Mouse (Mus musculus) small intestine, adult 2 months (tissue): ENCODE data around the gene Tchp.

Experiments
- CTCF ChIP-seq: fragments of 200-500 bp; IDR thresholded peaks from 2 replicates; pipeline ENCODE4 v1.5.1; 2012; ENCODE audit warnings: low read depth, mild to moderate bottlenecking, control low read depth, inconsistent platforms, low read length, moderate library complexity, mixed read lengths; ENCODE audit not compliant: insufficient replicate concordance, insufficient read length; ENCODE audit errors: extremely low read depth
- POLR2A ChIP-seq: fragments of 200-500 bp; IDR thresholded peaks from 2 replicates; pipeline ENCODE4 v1.6.1; 2012; ENCODE audit warnings: low read depth, mild to moderate bottlenecking, control low read depth, inconsistent platforms, low read length, moderate library complexity

DNA sequence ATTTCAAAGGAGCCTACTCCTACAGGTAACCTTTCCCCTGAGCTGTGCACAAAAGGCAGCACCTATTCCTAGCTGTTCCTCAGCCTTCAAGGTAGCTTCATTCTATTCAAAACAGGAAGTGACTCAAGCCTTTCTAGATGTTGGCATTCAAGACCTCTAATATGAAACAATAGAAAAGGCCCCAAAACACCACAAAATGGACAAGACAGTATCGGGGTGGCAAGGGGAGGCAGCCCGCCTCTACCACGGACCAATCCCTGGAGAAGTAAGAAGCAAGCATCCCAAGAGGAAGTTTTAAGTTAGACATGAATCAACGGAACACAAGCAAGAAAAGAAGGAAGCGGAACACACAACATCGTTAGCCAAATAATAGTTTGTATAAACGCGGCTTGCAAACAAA lies 64.2 kb downstream of the Tchp start:
- no peak for TF ChIP-seq CTCF
- TF ChIP-seq POLR2A = no peak
